Mouse (Mus musculus) left cerebral cortex, postnatal 4 days (tissue): Measurements from ENCODE around the gene Krt14. TPM values are rescaled to one million over a fixed set of nuclear protein-coding genes. Genes with fewer than 3 reads are reported as not detected.

Experiments
- DNase-seq: peaks from one replicate; pipeline ENCODE4 v3.0.0-alpha.2; 2022
- intact Hi-C: fragments of 180-260 bp; cut with DNase I; formaldehyde crosslinking; loops from one replicate; pipeline ENCODE4 v1.15.1; 2025
- total RNA-seq, 2 experiments: library from RNA; stranded (reverse); gene quantifications; 2 replicates each; pipeline ENCODE4 v1.2.3; 2021

Krt14 gene
- total RNA-seq, 2 experiments from 2014 or later, result 0.32 TPM; not detected in 1

- intact Hi-C loops, result loop anchor here (2.0 kb wide), 1 partner anchor 704 kb away; no protein-coding TSS in a partner anchor
Measured at GRCm38 (mm10) chr11:100168765-100169762, 38.3 kb downstream of the Krt14 start.

GRCm38 (mm10) chr11:100168071-100168470 is 39.3 kb downstream of the Krt14 start:
- intact Hi-C loops, result loop anchor here (2.0 kb wide), 1 partner anchor 703 kb away; no protein-coding TSS in a partner anchor
- no peak for DNase-seq

More at GRCm38 (mm10) chr11:100168765-100169762, 38.3 kb downstream of the Krt14 start:
- peak; percentile 76 for DNase-seq

DNA sequence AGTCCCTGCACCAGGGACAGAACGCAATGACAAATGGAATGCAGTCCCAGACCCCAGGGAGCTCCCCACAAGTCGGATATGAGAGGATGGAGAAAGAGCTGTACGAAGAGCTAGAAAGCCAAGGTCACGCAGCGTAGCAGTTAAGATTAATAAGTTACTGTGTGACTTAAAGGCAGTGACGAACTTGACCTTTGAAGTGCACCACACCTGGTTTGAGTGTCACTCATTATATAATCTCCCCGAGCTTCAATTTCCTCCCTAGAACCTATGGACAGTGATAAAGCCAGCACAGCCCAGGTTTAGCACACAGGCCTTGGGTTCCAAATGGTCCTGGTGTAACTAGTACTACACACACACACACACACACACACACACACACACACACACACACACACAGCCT is 43.0 kb downstream of the Krt14 start:
- intact Hi-C loops, result no loop called here
- no peak for DNase-seq

- intact Hi-C loops, result no loop called here
- DNase-seq, result no peak
Measured at GRCm38 (mm10) chr11:100157908-100158477, 49.4 kb downstream of the Krt14 start.

DNA sequence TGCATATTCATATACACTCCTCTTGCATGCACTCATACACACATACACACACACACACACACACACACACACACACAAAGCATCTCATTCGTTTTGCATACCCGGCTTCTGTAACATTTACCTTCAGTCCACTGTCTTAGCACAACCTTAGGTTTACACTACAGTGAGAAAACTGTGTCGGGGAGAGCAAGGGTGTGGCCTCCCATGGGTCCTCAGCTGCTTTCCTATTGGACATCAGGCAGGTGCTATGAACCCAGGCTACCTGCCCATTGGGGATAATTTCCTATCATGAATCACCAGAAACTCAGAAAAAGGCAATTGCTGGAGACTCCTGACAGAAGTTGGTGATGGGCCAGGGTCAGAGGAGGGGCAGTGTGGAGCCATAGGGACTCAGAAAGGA is 50.0 kb downstream of the Krt14 start:
- intact Hi-C loops, result no loop called here

GRCm38 (mm10) chr11:100155497-100156255 is 51.7 kb downstream of the Krt14 start:
- intact Hi-C loops, result no loop called here
- DNase-seq, result no peak

More for the DNA sequence above, 50.0 kb downstream of the Krt14 start:
- DNase-seq, result no peak

Other genes starting within 250 kb of the Krt14 start
- not detected for gene Krtap29-1, start 228.5 kb downstream of the Krt14 start, total RNA-seq
- gene Krtap16-1, start 221.0 kb downstream of the Krt14 start, total RNA-seq, result not detected
- gene Krtap17-1, start 213.6 kb downstream of the Krt14 start, total RNA-seq, result not detected
- under 1 TPM in 1 of 2 experiments, not detected in 1; 0.30 TPM for gene Krt33a, start 191.3 kb downstream of the Krt14 start, total RNA-seq
- not detected for gene Krt33b, start 177.7 kb downstream of the Krt14 start, total RNA-seq
- gene Krt34, start 166.0 kb downstream of the Krt14 start, total RNA-seq, result not detected
- not detected for gene Krt31, start 157.0 kb downstream of the Krt14 start, total RNA-seq
- not detected for gene Krt32, start 119.3 kb downstream of the Krt14 start, total RNA-seq
- not detected for gene Krt35, start 111.3 kb downstream of the Krt14 start, total RNA-seq
- gene Krt36, start 101.9 kb downstream of the Krt14 start, total RNA-seq, result not detected
- gene Krt13, start 86.0 kb downstream of the Krt14 start, total RNA-seq, result not detected
- gene Krt15, start 71.6 kb downstream of the Krt14 start, total RNA-seq, result not detected
- gene Krt19, start 58.9 kb downstream of the Krt14 start, total RNA-seq, result 1 to 10 TPM; 1.2 to 1.5 TPM
- under 1 TPM; 0.52 to 0.56 TPM for gene Krt9, start 14.3 kb downstream of the Krt14 start, total RNA-seq
- not detected for gene Krt16, start 41.4 kb upstream of the Krt14 start, total RNA-seq
- gene Krt17, start 53.5 kb upstream of the Krt14 start, total RNA-seq, result not detected
- not detected for gene Krt42, start 62.3 kb upstream of the Krt14 start, total RNA-seq
- 100 to 1,000 TPM; 642 to 677 TPM for gene Eif1, start 112.3 kb upstream of the Krt14 start, total RNA-seq
- not detected for gene Gast, start 126.9 kb upstream of the Krt14 start, total RNA-seq
- gene Hap1, start 148.6 kb upstream of the Krt14 start, total RNA-seq, result 100 to 1,000 TPM in 1 of 2 experiments, 10 to 100 TPM in 1; 43.8 to 116 TPM
- 10 to 100 TPM; 74.2 to 77.9 TPM for gene Jup, start 190.2 kb upstream of the Krt14 start, total RNA-seq
- 1 to 10 TPM; 8.1 to 9.9 TPM for gene P3h4, start 207.3 kb upstream of the Krt14 start, total RNA-seq
- 10 to 100 TPM; 13.7 to 15.0 TPM for gene Fkbp10, start 208.1 kb upstream of the Krt14 start, total RNA-seq
- 10 to 100 TPM; 85.5 to 91.9 TPM for gene Nt5c3b, start 234.3 kb upstream of the Krt14 start, total RNA-seq
- 1 to 10 TPM; 1.9 to 3.1 TPM for gene Klhl10, start 234.4 kb upstream of the Krt14 start, total RNA-seq